Mouse (Mus musculus) CH12.LX (cell line): ENCODE results near the gene Atrnl1.

Experiments
- CTCF ChIP-seq, 2 experiments: IDR thresholded peaks in 1 of 2; conservative IDR thresholded peaks in 1 of 2; 2 replicates each; pipeline ENCODE4 v1.5.1; 2011 to 2012; ENCODE audit warnings: low read depth in 2 of 2, low read length in 2 of 2, improper control_type of control experiment in 1 of 2, inconsistent platforms in 1 of 2, mild to moderate bottlenecking in 1 of 2, moderate library complexity in 1 of 2
- ELF1 ChIP-seq: IDR thresholded peaks from 2 replicates; pipeline ENCODE4 v1.6.1; 2014; ENCODE audit warnings: low read depth, mild to moderate bottlenecking, inconsistent platforms, low read length, improper control_type of control experiment
- EP300 ChIP-seq: IDR thresholded peaks from 2 replicates; pipeline ENCODE4 v1.6.1; 2011; ENCODE audit warnings: low read length, improper control_type of control experiment
- MAFK ChIP-seq: IDR thresholded peaks from 2 replicates; pipeline ENCODE4 v1.6.1; 2011; ENCODE audit warnings: low read length, improper control_type of control experiment; ENCODE audit not compliant: insufficient replicate concordance
- POLR2A ChIP-seq: IDR thresholded peaks from 2 replicates; pipeline ENCODE4 v1.6.1; 2011; ENCODE audit warnings: low read depth, mild to moderate bottlenecking, improper control_type of control experiment, low read length

GRCm38 (mm10) chr19:58044816-58045215 lies 434.0 kb downstream of the Atrnl1 start:
- TF ChIP-seq MAFK (no peak), ELF1 (no peak), POLR2A (no peak), CTCF (conservative IDR thresholded peaks at IDR 0.05 in 1 of 2, IDR thresholded peaks at IDR 0.05 in 1 of 2; ENCODE audit: low read depth in 2 of 2, low read length in 2 of 2) (no peak), EP300 (no peak)
